Mouse (Mus musculus): ENCODE data around the gene Smim27. TPM values are rescaled to one million over a fixed set of nuclear protein-coding genes. Genes with fewer than 3 reads are reported as not detected.

Gene Smim27
- polyA plus RNA-seq, 1 experiment from 2014 or later: 16.7 TPM

- H3K36me3 ChIP-seq (ENCODE audit: control insufficient read depth, insufficient read depth): no peaks in the 10 kb centered on the region
- H3K4me3 ChIP-seq (replicated peaks; ENCODE audit: low read length): no peak overlapping the region
- peaks cover 7% of the 10 kb centered on the region for H3K4me1 ChIP-seq (replicated peaks; ENCODE audit: control insufficient read depth, insufficient read depth, low read length)
- no peak overlapping the region for H3K27ac ChIP-seq (ENCODE audit: low read length)
- H3K9ac ChIP-seq (replicated peaks; ENCODE audit: low read depth, low read length): no peak overlapping the region
- ATAC-seq: no peak
- H3K9me3 ChIP-seq (ENCODE audit: control insufficient read depth, low read length): no peaks in the 10 kb centered on the region
- WGBS: 76% methylated on average over 6 of the region's 6 CpGs
- no peaks in the 10 kb centered on the region for H3K27me3 ChIP-seq (replicated peaks; ENCODE audit: control insufficient read depth, insufficient read depth, low read length)
- H3K4me2 ChIP-seq (ENCODE audit: low read length): no peak overlapping the region
These were observed 35.1 kb upstream of the Smim27 start for GRCm38 (mm10) chr4:40234256-40234655.

GRCm38 (mm10) chr4:40236829-40237228 is 32.5 kb upstream of the Smim27 start:
- H3K27ac ChIP-seq (ENCODE audit: low read length): no peak overlapping the region
- no peaks in the 10 kb centered on the region for H3K9me3 ChIP-seq (ENCODE audit: control insufficient read depth, low read length)
- 89% methylated on average over 4 of the region's 4 CpGs for WGBS
- H3K4me3 ChIP-seq (replicated peaks; ENCODE audit: low read length): no peak overlapping the region
- H3K9ac ChIP-seq (replicated peaks; ENCODE audit: low read depth, low read length): no peak overlapping the region
- no peaks in the 10 kb centered on the region for H3K36me3 ChIP-seq (ENCODE audit: control insufficient read depth, insufficient read depth)
- peaks cover 14% of the 10 kb centered on the region for H3K4me1 ChIP-seq (replicated peaks; ENCODE audit: control insufficient read depth, insufficient read depth, low read length)
- no peak for ATAC-seq
- H3K27me3 ChIP-seq (replicated peaks; ENCODE audit: control insufficient read depth, insufficient read depth, low read length): no peaks in the 10 kb centered on the region
- H3K4me2 ChIP-seq (ENCODE audit: low read length): no peak overlapping the region

GRCm38 (mm10) chr4:40238483-40239408 is 30.6 kb upstream of the Smim27 start:
- H3K36me3 ChIP-seq (ENCODE audit: control insufficient read depth, insufficient read depth): no peaks in the 10 kb centered on the region
- peak overlapping the region; percentile 57 for H3K9ac ChIP-seq (replicated peaks; ENCODE audit: low read depth, low read length)
- no peaks in the 10 kb centered on the region for H3K9me3 ChIP-seq (ENCODE audit: control insufficient read depth, low read length)
- H3K4me3 ChIP-seq (replicated peaks; ENCODE audit: low read length): peak overlapping the region; percentile 52
- peak overlapping the region; percentile 85 for H3K4me2 ChIP-seq (ENCODE audit: low read length)
- peak; percentile 26; the same call in 1 of the 2 replicates for ATAC-seq
- H3K27ac ChIP-seq (ENCODE audit: low read length): no peak overlapping the region
- under 1% methylated on average over 17 of the region's 17 CpGs for WGBS
- no peaks in the 10 kb centered on the region for H3K27me3 ChIP-seq (replicated peaks; ENCODE audit: control insufficient read depth, insufficient read depth, low read length)
- peaks cover 14% of the 10 kb centered on the region for H3K4me1 ChIP-seq (replicated peaks; ENCODE audit: control insufficient read depth, insufficient read depth, low read length)

- peak; percentile 52 for ATAC-seq
- H3K27ac ChIP-seq (ENCODE audit: low read length): no peak within 1 kb of the TSS
- H3K4me3 ChIP-seq (replicated peaks; ENCODE audit: low read length): peak within 1 kb of the TSS; percentile 52
- H3K9me3 ChIP-seq (ENCODE audit: control insufficient read depth, low read length): no peaks in the 10 kb centered on the region
- H3K4me2 ChIP-seq (ENCODE audit: low read length): peak within 1 kb of the TSS; percentile 85
- H3K4me1 ChIP-seq (replicated peaks; ENCODE audit: control insufficient read depth, insufficient read depth, low read length): peaks cover 14% of the 10 kb centered on the region
- H3K9ac ChIP-seq (replicated peaks; ENCODE audit: low read depth, low read length): peak within 1 kb of the TSS; percentile 57
- H3K36me3 ChIP-seq (ENCODE audit: control insufficient read depth, insufficient read depth): no peaks in the 10 kb centered on the region
- WGBS: 3% methylated on average over 32 of the region's 35 CpGs
- no peaks in the 10 kb centered on the region for H3K27me3 ChIP-seq (replicated peaks; ENCODE audit: control insufficient read depth, insufficient read depth, low read length)
These were observed 29.7 kb upstream of the Smim27 start, which contains the start of gene Ddx58 for GRCm38 (mm10) chr4:40239409-40240271. Gene Ddx58, minus strand, starts transcription at chr4:40239828.

GRCm38 (mm10) chr4:40240272-40240744 is 29.1 kb upstream of the Smim27 start:
- no peaks in the 10 kb centered on the region for H3K9me3 ChIP-seq (ENCODE audit: control insufficient read depth, low read length)
- peaks cover 14% of the 10 kb centered on the region for H3K4me1 ChIP-seq (replicated peaks; ENCODE audit: control insufficient read depth, insufficient read depth, low read length)
- peak overlapping the region; percentile 52; the same call in 1 of the 2 replicates for H3K4me3 ChIP-seq (replicated peaks; ENCODE audit: low read length)
- H3K27ac ChIP-seq (ENCODE audit: low read length): no peak overlapping the region
- H3K9ac ChIP-seq (replicated peaks; ENCODE audit: low read depth, low read length): no peak overlapping the region
- no peaks in the 10 kb centered on the region for H3K36me3 ChIP-seq (ENCODE audit: control insufficient read depth, insufficient read depth)
- H3K27me3 ChIP-seq (replicated peaks; ENCODE audit: control insufficient read depth, insufficient read depth, low read length): no peaks in the 10 kb centered on the region
- peak overlapping the region; percentile 85; the same call in 1 of the 2 replicates for H3K4me2 ChIP-seq (ENCODE audit: low read length)
- 56% methylated on average over 5 of the region's 5 CpGs for WGBS
- peak; percentile 8; the same call in 1 of the 2 replicates for ATAC-seq

GRCm38 (mm10) chr4:40241928-40242327 is 27.5 kb upstream of the Smim27 start:
- WGBS: 57% methylated on average over 6 of the region's 6 CpGs
- H3K4me3 ChIP-seq (replicated peaks; ENCODE audit: low read length): no peak overlapping the region
- H3K9ac ChIP-seq (replicated peaks; ENCODE audit: low read depth, low read length): no peak overlapping the region
- no peak overlapping the region for H3K27ac ChIP-seq (ENCODE audit: low read length)
- no peaks in the 10 kb centered on the region for H3K36me3 ChIP-seq (ENCODE audit: control insufficient read depth, insufficient read depth)
- no peaks in the 10 kb centered on the region for H3K9me3 ChIP-seq (ENCODE audit: control insufficient read depth, low read length)
- H3K4me1 ChIP-seq (replicated peaks; ENCODE audit: control insufficient read depth, insufficient read depth, low read length): peaks cover 14% of the 10 kb centered on the region
- ATAC-seq: no peak
- H3K27me3 ChIP-seq (replicated peaks; ENCODE audit: control insufficient read depth, insufficient read depth, low read length): no peaks in the 10 kb centered on the region
- H3K4me2 ChIP-seq (ENCODE audit: low read length): no peak overlapping the region

- Histone ChIP-seq H3K4me3 (replicated peaks; ENCODE audit: low read length) (no peak overlapping the region), H3K4me1 (replicated peaks; ENCODE audit: control insufficient read depth, insufficient read depth, low read length) (peaks cover 14% of the 10 kb centered on the region), H3K36me3 (ENCODE audit: control insufficient read depth, insufficient read depth) (no peaks in the 10 kb centered on the region), H3K9ac (replicated peaks; ENCODE audit: low read depth, low read length) (no peak overlapping the region), H3K27me3 (replicated peaks; ENCODE audit: control insufficient read depth, insufficient read depth, low read length) (no peaks in the 10 kb centered on the region), H3K27ac (ENCODE audit: low read length) (no peak overlapping the region), H3K9me3 (ENCODE audit: control insufficient read depth, low read length) (no peaks in the 10 kb centered on the region), H3K4me2 (ENCODE audit: low read length) (no peak overlapping the region)
- no peak for ATAC-seq
- WGBS: 87% methylated on average over 4 of the region's 4 CpGs
These were observed 26.4 kb upstream of the Smim27 start for GRCm38 (mm10) chr4:40243006-40243405.

GRCm38 (mm10) chr4:40244035-40244434 is 25.3 kb upstream of the Smim27 start:
- 86% methylated on average over 8 of the region's 8 CpGs for WGBS
- H3K27ac ChIP-seq (ENCODE audit: low read length): no peak overlapping the region
- no peaks in the 10 kb centered on the region for H3K27me3 ChIP-seq (replicated peaks; ENCODE audit: control insufficient read depth, insufficient read depth, low read length)
- no peak overlapping the region for H3K9ac ChIP-seq (replicated peaks; ENCODE audit: low read depth, low read length)
- no peaks in the 10 kb centered on the region for H3K36me3 ChIP-seq (ENCODE audit: control insufficient read depth, insufficient read depth)
- no peak overlapping the region for H3K4me3 ChIP-seq (replicated peaks; ENCODE audit: low read length)
- H3K4me2 ChIP-seq (ENCODE audit: low read length): no peak overlapping the region
- H3K4me1 ChIP-seq (replicated peaks; ENCODE audit: control insufficient read depth, insufficient read depth, low read length): peaks cover 10% of the 10 kb centered on the region
- ATAC-seq: no peak
- H3K9me3 ChIP-seq (ENCODE audit: control insufficient read depth, low read length): no peaks in the 10 kb centered on the region

- WGBS: 94% methylated on average over 5 of the region's 5 CpGs
- Histone ChIP-seq H3K4me1 (replicated peaks; ENCODE audit: control insufficient read depth, insufficient read depth, low read length) (no peaks in the 10 kb centered on the region), H3K4me3 (replicated peaks; ENCODE audit: low read length) (no peak overlapping the region), H3K9ac (replicated peaks; ENCODE audit: low read depth, low read length) (no peak overlapping the region), H3K27me3 (replicated peaks; ENCODE audit: control insufficient read depth, insufficient read depth, low read length) (no peaks in the 10 kb centered on the region), H3K36me3 (ENCODE audit: control insufficient read depth, insufficient read depth) (no peaks in the 10 kb centered on the region), H3K4me2 (ENCODE audit: low read length) (no peak overlapping the region), H3K9me3 (ENCODE audit: control insufficient read depth, low read length) (no peaks in the 10 kb centered on the region), H3K27ac (ENCODE audit: low read length) (no peak overlapping the region)
- ATAC-seq: no peak
These were observed 18.4 kb upstream of the Smim27 start for GRCm38 (mm10) chr4:40250984-40251383.

All from forebrain, embryonic 16.5 days (tissue).